Mouse (Mus musculus) MEL (cell line): ENCODE measurements at regions not wholly inside any gene's neighbourhood (a gene's known extent, or its start where the extent isn't known, plus 50 kb on each side); places are given as distances from the start of the nearest gene placed in this dataset.

Source experiments
- GABPA ChIP-seq: IDR thresholded peaks from 2 replicates; pipeline ENCODE4 v1.6.1; 2012; ENCODE audit warnings: low read depth, mild to moderate bottlenecking, inconsistent platforms, low read length, improper control_type of control experiment, moderate library complexity
- MEF2A ChIP-seq: IDR thresholded peaks from 2 replicates; pipeline ENCODE4 v1.6.1; 2014; ENCODE audit warnings: low read depth, mild to moderate bottlenecking, inconsistent platforms, low read length, improper control_type of control experiment; ENCODE audit not compliant: poor library complexity, insufficient replicate concordance, severe bottlenecking; ENCODE audit errors: extremely low read depth
- TBP ChIP-seq: IDR thresholded peaks from 2 replicates; pipeline ENCODE4 v1.8.0; 2011; ENCODE audit warnings: low read depth, low read length, improper control_type of control experiment

DNA sequence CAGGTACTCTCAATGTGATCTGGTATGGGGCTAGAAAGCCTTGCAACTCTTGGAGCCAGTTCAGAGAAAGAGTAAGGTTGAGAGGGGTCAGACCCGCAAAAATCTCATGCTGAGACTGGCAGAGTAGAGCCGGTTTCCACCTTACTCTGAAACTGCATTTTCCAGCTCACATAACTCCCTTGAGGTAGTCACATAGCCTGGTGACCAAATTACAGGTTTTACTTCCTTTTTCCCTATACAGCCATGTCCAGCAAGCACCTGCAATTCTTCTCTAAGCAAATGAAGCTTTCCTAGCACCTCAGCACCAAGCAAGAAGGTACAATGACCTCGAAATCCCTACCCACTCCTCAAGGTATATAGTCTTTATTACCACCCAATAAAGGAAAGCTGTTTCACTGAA is 481.0 kb upstream of the Klhl4 start:
- TF ChIP-seq GABPA (no peak), MEF2A (no peak), TBP (no peak)
